Mouse (Mus musculus): Measurements from ENCODE around the gene Gm9639. TPM values are rescaled to one million over a fixed set of nuclear protein-coding genes. Genes with fewer than 3 reads are reported as not detected.
A peak's percentile ranks its signal among the peaks of the same experiment; 100 is the strongest.
"Not testable (repeated sequence)": the region's sequence is repeated elsewhere in the genome, so short reads cannot be mapped to it uniquely, and the experiment has no call there.

Gene Gm9639
- polyA plus RNA-seq, 1 experiment from 2014 or later, result not detected

DNA sequence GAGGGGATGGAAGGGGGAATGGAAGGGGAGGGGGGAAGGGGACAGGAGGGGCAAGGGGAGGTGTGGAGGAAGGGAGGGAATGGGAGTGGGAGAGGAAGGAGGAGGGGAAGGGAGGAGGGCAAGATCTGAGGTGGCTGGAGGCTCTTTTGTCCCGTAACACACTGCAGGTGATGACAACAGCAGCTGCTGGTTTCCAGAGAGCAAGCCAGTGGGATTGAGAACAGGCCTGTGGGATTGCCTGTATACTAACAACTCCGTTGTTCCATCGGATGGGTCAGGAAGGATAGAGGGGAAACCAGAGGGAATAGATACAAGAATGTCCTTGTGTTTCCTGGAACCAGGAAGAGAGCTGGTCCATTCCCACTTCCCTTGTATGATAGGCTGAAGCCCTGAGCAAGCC lies 2.8 kb upstream of the Gm9639 start:
- H3K27ac ChIP-seq (replicated peaks), result peak overlapping the region; percentile 48; the same call in 1 of the 2 replicates
- H3K4me3 ChIP-seq, result no peak overlapping the region
- no peaks in the 10 kb centered on the region for H3K27me3 ChIP-seq
- no peak overlapping the region for H3K9ac ChIP-seq (replicated peaks)
- H3K36me3 ChIP-seq, result no peaks in the 10 kb centered on the region
- 15% methylated on average over 3 of the region's 3 CpGs for WGBS
- no peak for ATAC-seq (replicated peaks)
- no peaks in the 10 kb centered on the region for H3K4me1 ChIP-seq
- no peak overlapping the region for H3K4me2 ChIP-seq (replicated peaks)
- H3K9me3 ChIP-seq, result no peaks in the 10 kb centered on the region

DNA sequence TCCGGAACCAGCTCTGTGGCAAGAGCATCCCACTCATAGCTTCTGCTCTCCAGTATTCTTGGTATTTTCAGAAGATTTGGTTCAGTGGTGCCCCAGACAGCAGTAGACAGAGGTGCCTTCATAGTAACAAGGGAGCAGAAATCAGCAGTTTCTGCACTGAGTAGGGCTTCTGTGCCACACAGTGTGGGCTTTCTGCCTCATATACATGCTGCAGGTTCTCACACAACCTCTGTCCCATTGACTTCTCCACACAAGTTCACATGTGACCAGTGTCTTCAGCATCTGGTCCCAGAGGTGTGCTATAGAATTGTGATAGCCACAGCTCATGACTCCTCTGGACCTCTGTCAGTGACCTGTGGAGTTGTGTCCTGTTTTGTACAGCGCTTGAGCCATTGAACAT lies 6.3 kb downstream of the Gm9639 start:
- no peak overlapping the region for H3K27ac ChIP-seq (replicated peaks)
- H3K9me3 ChIP-seq, result no peaks in the 10 kb centered on the region
- WGBS, result 88% methylated on average over 2 of the region's 2 CpGs
- H3K27me3 ChIP-seq, result no peaks in the 10 kb centered on the region
- no peak overlapping the region for H3K9ac ChIP-seq (replicated peaks)
- H3K4me3 ChIP-seq, result no peak overlapping the region
- no peak for ATAC-seq (replicated peaks)
- no peaks in the 10 kb centered on the region for H3K36me3 ChIP-seq
- H3K4me2 ChIP-seq (replicated peaks), result no peak overlapping the region
- no peaks in the 10 kb centered on the region for H3K4me1 ChIP-seq

DNA sequence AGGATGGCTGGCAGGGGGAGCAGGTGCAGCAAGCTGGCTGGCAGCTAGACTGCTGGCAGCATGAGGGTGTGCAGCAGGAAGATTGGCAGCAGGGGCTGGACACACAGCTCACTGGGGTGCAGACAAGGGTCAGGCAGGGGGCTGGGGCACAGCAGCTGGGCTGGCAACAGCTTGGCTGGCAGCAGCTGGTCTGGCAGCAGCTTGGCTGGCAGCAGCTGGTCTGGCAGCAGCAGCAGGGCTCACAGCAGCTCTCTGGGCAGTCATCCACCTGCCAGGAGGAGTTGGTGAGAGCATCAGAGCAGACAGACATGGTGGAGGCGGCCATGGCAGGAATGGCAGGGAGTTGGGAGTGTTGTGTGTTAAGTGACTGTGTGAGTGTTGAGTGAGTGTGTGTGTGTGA lies 7.0 kb downstream of the Gm9639 start, which contains the start of gene Gm7137:
TSS of gene Gm7137 (minus strand) at position 325 of the 400 bp plus-strand sequence.
- not testable (repeated sequence) for H3K36me3 ChIP-seq; H3K9ac ChIP-seq (replicated peaks); H3K9me3 ChIP-seq; H3K4me3 ChIP-seq; H3K4me2 ChIP-seq (replicated peaks); ATAC-seq (replicated peaks); H3K4me1 ChIP-seq; H3K27ac ChIP-seq (replicated peaks); H3K27me3 ChIP-seq
- 41% methylated on average over 1 of the region's 1 CpGs for WGBS

DNA sequence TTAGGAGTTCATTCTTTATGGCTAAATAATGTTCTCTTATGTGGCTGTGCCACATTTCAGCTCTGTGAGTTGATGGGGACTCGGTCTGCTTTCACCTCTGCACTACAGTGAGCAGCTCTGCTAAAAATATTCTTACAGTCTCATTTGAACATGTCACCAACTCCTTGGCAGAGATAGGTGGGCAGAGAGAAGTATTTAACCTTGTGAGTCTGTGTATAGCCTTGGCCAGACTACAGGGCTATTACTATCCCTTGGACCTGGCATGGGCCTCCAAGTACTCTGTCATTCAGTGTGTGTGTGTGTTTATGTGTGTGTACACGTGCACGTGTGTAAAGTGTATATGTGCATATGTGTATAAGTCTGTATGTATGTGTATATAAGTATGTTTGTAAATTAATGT lies 11.5 kb downstream of the Gm9639 start:
- not testable (repeated sequence) for H3K4me2 ChIP-seq (replicated peaks); H3K4me3 ChIP-seq; H3K4me1 ChIP-seq; H3K36me3 ChIP-seq; H3K9me3 ChIP-seq; ATAC-seq (replicated peaks); H3K9ac ChIP-seq (replicated peaks); H3K27ac ChIP-seq (replicated peaks); H3K27me3 ChIP-seq
- WGBS, result 89% methylated on average over 3 of the region's 3 CpGs

DNA sequence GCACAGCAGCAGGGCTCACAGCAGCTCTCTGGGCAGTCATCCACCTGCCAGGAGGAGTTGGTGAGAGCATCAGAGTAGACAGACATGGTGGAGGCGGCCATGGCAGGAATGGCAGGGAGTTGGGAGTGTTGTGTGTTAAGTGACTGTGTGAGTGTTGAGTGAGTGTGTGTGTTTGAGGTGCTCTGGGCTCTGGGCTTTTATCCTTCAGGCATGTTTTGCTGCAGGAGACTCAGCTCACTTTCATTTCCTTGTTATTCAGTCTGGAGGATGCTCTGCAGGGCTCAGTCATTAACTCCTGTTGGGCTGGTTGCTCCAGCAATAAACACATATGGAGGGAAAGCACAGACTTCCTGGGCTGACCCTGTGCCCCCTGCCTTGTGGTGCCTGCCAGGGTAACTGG lies 12.4 kb downstream of the Gm9639 start, which contains the start of gene Gm3250:
TSS of gene Gm3250 (minus strand) at position 101 of the 400 bp plus-strand sequence.
- not testable (repeated sequence) for H3K27ac ChIP-seq (replicated peaks); H3K9me3 ChIP-seq; ATAC-seq (replicated peaks); H3K9ac ChIP-seq (replicated peaks); H3K27me3 ChIP-seq; H3K4me1 ChIP-seq; H3K4me2 ChIP-seq (replicated peaks); H3K4me3 ChIP-seq; H3K36me3 ChIP-seq
- 75% methylated on average over 1 of the region's 1 CpGs for WGBS

DNA sequence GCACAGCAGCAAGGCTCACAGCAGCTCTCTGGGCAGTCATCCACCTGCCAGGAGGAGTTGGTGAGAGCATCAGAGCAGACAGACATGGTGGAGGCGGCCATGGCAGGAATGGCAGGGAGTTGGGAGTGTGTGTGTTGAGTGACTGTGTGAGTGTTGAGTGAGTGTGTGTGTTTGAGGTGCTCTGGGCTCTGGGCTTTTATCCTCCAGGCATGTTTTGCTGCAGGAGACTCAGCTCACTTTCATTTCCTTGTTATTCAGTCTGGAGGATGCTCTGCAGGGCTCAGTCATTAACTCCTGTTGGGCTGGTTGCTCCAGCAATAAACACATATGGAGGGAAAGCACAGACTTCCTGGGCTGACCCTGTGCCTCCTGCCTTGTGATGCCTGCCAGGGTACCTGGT lies 18.0 kb downstream of the Gm9639 start, which contains the start of gene Gm7138:
TSS of gene Gm7138 (minus strand) at position 101 of the 400 bp plus-strand sequence.
- H3K27ac ChIP-seq (replicated peaks); H3K4me2 ChIP-seq (replicated peaks): not testable (repeated sequence)

DNA sequence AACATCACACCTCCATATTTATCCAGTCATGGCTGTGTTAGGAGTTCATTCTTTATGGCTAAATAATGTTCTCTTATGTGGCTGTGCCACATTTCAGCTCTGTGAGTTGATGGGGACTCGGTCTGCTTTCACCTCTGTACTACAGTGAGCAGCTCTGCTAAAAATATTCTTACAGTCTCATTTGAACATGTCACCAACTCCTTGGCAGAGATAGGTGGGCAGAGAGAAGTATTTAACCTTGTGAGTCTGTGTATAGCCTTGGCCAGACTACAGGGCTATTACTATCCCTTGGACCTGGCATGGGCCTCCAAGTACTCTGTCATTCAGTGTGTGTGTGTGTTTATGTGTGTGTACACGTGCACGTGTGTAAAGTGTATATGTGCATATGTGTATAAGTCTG lies 22.7 kb downstream of the Gm9639 start:
- not testable (repeated sequence) for ATAC-seq (replicated peaks); H3K36me3 ChIP-seq
- WGBS, result 97% methylated on average over 3 of the region's 3 CpGs

More for the DNA sequence above, 18.0 kb downstream of the Gm9639 start, which contains the start of gene Gm7138:
- not testable (repeated sequence) for ATAC-seq (replicated peaks); H3K36me3 ChIP-seq; H3K4me1 ChIP-seq; H3K4me3 ChIP-seq; H3K9ac ChIP-seq (replicated peaks); H3K9me3 ChIP-seq; H3K27me3 ChIP-seq
- WGBS, result 56% methylated on average over 1 of the region's 1 CpGs

DNA sequence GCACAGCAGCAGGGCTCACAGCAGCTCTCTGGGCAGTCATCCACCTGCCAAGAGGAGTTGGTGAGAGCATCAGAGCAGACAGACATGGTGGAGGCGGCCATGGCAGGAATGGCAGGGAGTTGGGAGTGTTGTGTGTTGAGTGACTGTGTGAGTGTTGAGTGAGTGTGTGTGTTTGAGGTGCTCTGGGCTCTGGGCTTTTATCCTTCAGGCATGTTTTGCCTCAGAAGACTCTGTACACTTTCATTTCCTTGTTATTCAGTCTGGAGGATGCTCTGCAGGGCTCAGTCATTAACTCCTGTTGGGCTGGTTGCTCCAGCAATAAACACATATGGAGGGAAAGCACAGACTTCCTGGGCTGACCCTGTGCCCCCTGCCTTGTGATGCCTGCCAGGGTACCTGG lies 23.7 kb downstream of the Gm9639 start, which contains the start of gene Gm3238:
TSS of gene Gm3238 (minus strand) at position 101 of the 400 bp plus-strand sequence.
- not testable (repeated sequence) for H3K27me3 ChIP-seq; H3K4me1 ChIP-seq; H3K9ac ChIP-seq (replicated peaks); ATAC-seq (replicated peaks); H3K4me3 ChIP-seq; H3K36me3 ChIP-seq; H3K9me3 ChIP-seq; H3K4me2 ChIP-seq (replicated peaks)
- 0 out of 2 replicates have a peak within 1 kb of the TSS, but pooled peaks have one; percentile 11 for H3K27ac ChIP-seq (replicated peaks)
- WGBS, result 83% methylated on average over 1 of the region's 1 CpGs

More for the DNA sequence above, 22.7 kb downstream of the Gm9639 start:
- H3K4me1 ChIP-seq; H3K4me3 ChIP-seq; H3K4me2 ChIP-seq (replicated peaks); H3K27me3 ChIP-seq; H3K27ac ChIP-seq (replicated peaks); H3K9me3 ChIP-seq; H3K9ac ChIP-seq (replicated peaks): not testable (repeated sequence)

DNA sequence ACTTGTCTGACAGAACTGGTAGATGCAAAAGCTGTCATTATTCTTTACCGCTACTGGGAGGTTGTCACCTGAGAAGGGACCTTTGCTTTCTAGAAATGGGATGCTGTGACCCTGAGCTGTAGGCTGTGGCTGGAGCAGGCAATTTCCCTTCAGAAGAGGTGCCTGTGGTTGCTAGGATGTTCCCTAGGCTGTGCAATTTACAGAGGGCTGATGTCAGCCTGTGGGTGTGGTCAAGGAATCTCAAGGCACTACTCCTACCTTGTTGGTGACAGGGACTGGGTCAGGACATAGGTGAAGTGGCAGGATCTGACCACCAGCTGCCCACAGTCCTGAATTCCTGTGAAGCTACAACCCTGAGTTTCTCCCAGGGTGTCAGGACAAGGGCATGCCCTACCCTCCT lies 25.1 kb downstream of the Gm9639 start:
- Histone ChIP-seq H3K9ac (replicated peaks) (no peak overlapping the region), H3K36me3 (no peaks in the 10 kb centered on the region), H3K9me3 (no peaks in the 10 kb centered on the region), H3K27ac (replicated peaks) (no peak overlapping the region), H3K4me3 (no peak overlapping the region), H3K27me3 (no peaks in the 10 kb centered on the region), H3K4me1 (no peaks in the 10 kb centered on the region), H3K4me2 (replicated peaks) (no peak overlapping the region)
- 87% methylated on average over 1 of the region's 1 CpGs for WGBS
- no peak for ATAC-seq (replicated peaks)

DNA sequence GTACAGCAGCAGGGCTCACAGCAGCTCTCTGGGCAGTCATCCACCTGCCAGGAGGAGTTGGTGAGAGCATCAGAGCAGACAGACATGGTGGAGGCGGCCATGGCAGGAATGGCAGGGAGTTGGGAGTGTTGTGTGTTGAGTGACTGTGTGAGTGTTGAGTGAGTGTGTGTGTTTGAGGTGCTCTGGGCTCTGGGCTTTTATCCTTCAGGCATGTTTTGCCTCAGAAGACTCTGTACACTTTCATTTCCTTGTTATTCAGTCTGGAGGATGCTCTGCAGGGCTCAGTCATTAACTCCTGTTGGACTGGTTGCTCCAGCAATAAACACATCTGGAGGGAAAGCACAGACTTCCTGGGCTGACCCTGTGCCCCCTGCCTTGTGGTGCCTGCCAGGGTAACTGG lies 35.3 kb downstream of the Gm9639 start, which contains the start of gene Gm3233:
TSS of gene Gm3233 (minus strand) at position 101 of the 400 bp plus-strand sequence.
- no CpG with 5 or more reads among the region's 1 CpGs for WGBS

DNA sequence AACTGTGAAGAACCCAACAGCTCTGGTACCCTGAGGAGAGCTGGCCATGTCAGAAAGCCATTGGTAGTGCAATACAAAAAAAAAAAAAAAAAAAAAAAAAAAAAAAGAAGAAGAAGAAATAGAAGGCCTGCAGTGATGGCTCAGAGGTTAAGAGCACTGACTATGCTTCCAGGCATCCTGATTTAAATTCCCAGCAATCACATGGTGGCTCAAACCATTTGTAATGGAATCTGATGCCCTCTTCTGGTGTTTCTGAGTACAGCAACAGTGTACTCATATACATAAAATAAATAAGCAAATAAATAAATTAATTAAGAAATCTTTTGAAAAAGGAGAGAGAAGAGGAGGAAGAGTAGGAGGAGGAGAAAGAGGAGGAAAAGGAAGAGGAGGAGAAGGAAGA lies 41.4 kb downstream of the Gm9639 start:
- ATAC-seq (replicated peaks), result no peak
- Histone ChIP-seq H3K4me3 (no peak overlapping the region), H3K27me3 (no peaks in the 10 kb centered on the region)

More for the DNA sequence above, 35.3 kb downstream of the Gm9639 start, which contains the start of gene Gm3233:
- not testable (repeated sequence) for H3K4me2 ChIP-seq (replicated peaks); H3K27ac ChIP-seq (replicated peaks); H3K9me3 ChIP-seq; H3K36me3 ChIP-seq; ATAC-seq (replicated peaks); H3K9ac ChIP-seq (replicated peaks); H3K4me1 ChIP-seq; H3K4me3 ChIP-seq; H3K27me3 ChIP-seq

DNA sequence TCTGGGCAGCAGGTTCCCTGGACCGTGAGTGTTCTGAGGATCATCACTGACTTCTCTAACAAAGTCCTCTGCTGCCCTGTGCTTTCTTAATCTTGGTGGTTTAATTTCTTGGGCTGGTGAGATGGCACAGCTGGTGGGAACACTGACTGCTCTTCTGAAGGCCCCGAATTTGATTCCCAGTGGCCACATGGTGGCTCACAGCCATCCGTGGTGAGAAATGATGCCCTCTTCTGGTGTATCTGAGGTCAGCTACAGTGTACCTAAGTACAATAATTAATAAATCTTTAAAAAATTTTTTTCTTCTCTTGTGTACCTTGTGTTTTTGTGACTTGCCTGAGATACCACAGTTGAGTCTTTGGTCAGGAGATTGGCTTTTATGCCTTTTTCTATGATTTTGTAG lies 42.6 kb downstream of the Gm9639 start:
- not testable (repeated sequence) for ATAC-seq (replicated peaks); H3K27me3 ChIP-seq; H3K9me3 ChIP-seq; H3K27ac ChIP-seq (replicated peaks); H3K9ac ChIP-seq (replicated peaks); H3K36me3 ChIP-seq; H3K4me2 ChIP-seq (replicated peaks); H3K4me1 ChIP-seq; H3K4me3 ChIP-seq
- 66% methylated on average over 3 of the region's 3 CpGs for WGBS

More for the DNA sequence above, 41.4 kb downstream of the Gm9639 start:
- no peaks in the 10 kb centered on the region for H3K9me3 ChIP-seq
- no peak overlapping the region for H3K27ac ChIP-seq (replicated peaks)
- no peaks in the 10 kb centered on the region for H3K36me3 ChIP-seq
- no peak overlapping the region for H3K9ac ChIP-seq (replicated peaks)
- no peak overlapping the region for H3K4me2 ChIP-seq (replicated peaks)
- no peaks in the 10 kb centered on the region for H3K4me1 ChIP-seq

DNA sequence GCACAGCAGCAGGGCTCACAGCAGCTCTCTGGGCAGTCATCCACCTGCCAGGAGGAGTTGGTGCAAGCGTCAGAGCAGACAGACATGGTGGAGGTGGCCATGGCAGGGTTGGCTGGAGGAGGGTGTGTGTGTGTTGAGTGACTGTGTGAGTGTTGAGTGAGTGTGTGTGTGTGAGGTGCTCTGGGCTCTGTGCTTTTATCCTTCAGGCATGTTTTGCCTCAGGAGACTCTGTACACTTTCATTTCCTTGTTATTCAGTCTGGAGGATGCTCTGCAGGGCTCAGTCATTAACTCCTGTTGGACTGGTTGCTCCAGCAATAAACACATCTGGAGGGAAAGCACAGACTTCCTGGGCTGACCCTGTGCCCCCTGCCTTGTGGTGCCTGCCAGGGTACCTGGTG lies 43.6 kb downstream of the Gm9639 start, which contains the start of gene Gm9736:
TSS of gene Gm9736 (minus strand) at position 101 of the 400 bp plus-strand sequence.
- not testable (repeated sequence) for H3K9ac ChIP-seq (replicated peaks); H3K27ac ChIP-seq (replicated peaks)
- 71% methylated on average over 1 of the region's 1 CpGs for WGBS

More for the DNA sequence above, 43.6 kb downstream of the Gm9639 start, which contains the start of gene Gm9736:
- not testable (repeated sequence) for H3K4me1 ChIP-seq; H3K4me2 ChIP-seq (replicated peaks); H3K4me3 ChIP-seq; H3K27me3 ChIP-seq; H3K9me3 ChIP-seq; ATAC-seq (replicated peaks); H3K36me3 ChIP-seq

Measured in forebrain, embryonic 15.5 days (tissue).